Mouse (Mus musculus) CH12.LX (cell line): ENCODE data around the gene C130032M10Rik.

Source experiments
- NRF1 ChIP-seq: IDR thresholded peaks from 2 replicates; pipeline ENCODE4 v1.6.1; 2014; ENCODE audit warnings: low read depth, mild to moderate bottlenecking, inconsistent platforms, low read length, improper control_type of control experiment, moderate library complexity
- ZMIZ1 ChIP-seq: IDR thresholded peaks from 2 replicates; pipeline ENCODE4 v1.6.1; 2012; ENCODE audit warnings: low read depth, mild to moderate bottlenecking, inconsistent platforms, low read length, improper control_type of control experiment

- TF ChIP-seq NRF1 (no peak), ZMIZ1 (peak; percentile 89)
These were observed 2.5 kb downstream of the C130032M10Rik start for GRCm38 (mm10) chr9:114517924-114518497.
